10 mouse cellular contexts compared by ENCODE assay signal in genomic region chr1:62951067-62951809, GRCm38 (mm10).
DNase-seq lines count a peak whose midpoint lies in the region; ATAC-seq lines count a peak whose summit lies in the region.
"Had no signal": no experiment of that assay in that cellular context is flagged by ENCODE, and none has a peak within 500 bp of the region (broad histone marks: within the 10 kb centered on the region; RNA-seq: fewer than 3 reads in every experiment).

No protein-coding gene starts in this region.

- WGBS in kidney, embryonic 14.5 days, result 47% methylated on average over 7 of the region's 7 CpGs

- peak; percentile 35 for DNase-seq in kidney, adult 11 months
- peak; percentile 45 for DNase-seq in heart, adult 8-10 months (ENCODE audit: low spot score)
- peak; percentile 70 to 73 for DNase-seq in kidney, postnatal 4 days
- no peak for DNase-seq in left cerebral cortex, adult 8-10 months (ENCODE audit: low spot score in 2 of 2)
- DNase-seq in embryo, embryonic 11 days, result no peak
- no peak for DNase-seq in layer of hippocampus, postnatal 25 days (ENCODE audit: extremely low spot score in 1 of 2, low spot score in 1 of 2)

- H3K27ac ChIP-seq in kidney, embryonic 14.5 days (ENCODE audit: low read depth, low read length), result no peak overlapping the region

- no peak overlapping the region for H3K4me3 ChIP-seq in kidney, embryonic 14.5 days (ENCODE audit: low read length)
- H3K4me3 ChIP-seq: megakaryocyte, embryonic 14.5 days had no signal

- H3K9me3 ChIP-seq in kidney, embryonic 14.5 days (ENCODE audit: control insufficient read depth, low read length), result no peaks in the 10 kb centered on the region
- H3K9me3 ChIP-seq: G1E; megakaryocyte, embryonic 14.5 days had no signal

- ATAC-seq in kidney, embryonic 14.5 days (ENCODE audit: low FRiP score, low TSS enrichment), result no peak
- peak; percentile 95 for ATAC-seq in cerebellum, adult (ENCODE audit: insufficient number of reproducible peaks, low FRiP score, low TSS enrichment)

- no peaks in the 10 kb centered on the region for H3K27me3 ChIP-seq in kidney, embryonic 14.5 days (ENCODE audit: control insufficient read depth, insufficient read depth, low read length)

- H3K4me2 ChIP-seq in kidney, embryonic 14.5 days (replicated peaks; ENCODE audit: low read depth, low read length), result no peak overlapping the region

- H3K9ac ChIP-seq in kidney, embryonic 14.5 days (ENCODE audit: low read depth, low read length), result no peak overlapping the region

- peaks cover 9% of the 10 kb centered on the region; the same call in 1 of the 2 replicates for H3K4me1 ChIP-seq in kidney, embryonic 14.5 days (ENCODE audit: control insufficient read depth, insufficient read depth, low read length)
- H3K4me1 ChIP-seq: megakaryocyte, embryonic 14.5 days had no signal

- H3K36me3 ChIP-seq in kidney, embryonic 14.5 days (ENCODE audit: control insufficient read depth, insufficient read depth, low read length), result no peaks in the 10 kb centered on the region
- H3K36me3 ChIP-seq: G1E had no signal

Comparison
In these comparisons a context has a peak if more than half of its experiments do, and no peak if none do; other contexts are left out.
1. DNase-seq: peak in kidney, adult 11 months (single experiment), heart, adult 8-10 months (single experiment) and kidney, postnatal 4 days (2 of 2); none in left cerebral cortex, adult 8-10 months (0 of 2), embryo, embryonic 11 days (single experiment) and layer of hippocampus, postnatal 25 days (0 of 2).